Mouse (Mus musculus): ENCODE results near the gene Abi3. TPM values are rescaled to one million over a fixed set of nuclear protein-coding genes. Genes with fewer than 3 reads are reported as not detected.
A peak's percentile ranks its signal among the peaks of the same experiment; 100 is the strongest.

Gene Abi3
- polyA plus RNA-seq, 1 experiment: 1.1 TPM

- no peak for TF ChIP-seq POLR2A (IDR thresholded peaks at IDR 0.05; ENCODE audit: low read depth, low read length)
- peak; percentile 37; the same call in 1 of the 2 replicates for TF ChIP-seq CTCF (IDR thresholded peaks at IDR 0.05; ENCODE audit: borderline replicate concordance, insufficient read depth, low read length)
- Histone ChIP-seq H3K4me1 (ENCODE audit: control insufficient read depth, insufficient read depth, low read length) (no peaks in the 10 kb centered on the region), H3K27ac (ENCODE audit: insufficient read depth, low read length) (no peak overlapping the region), H3K4me3 (ENCODE audit: insufficient read depth, low read length) (no peak overlapping the region)
Observed at GRCm38 (mm10) chr11:95827464-95828085, 14.7 kb downstream of the Abi3 start.

DNA sequence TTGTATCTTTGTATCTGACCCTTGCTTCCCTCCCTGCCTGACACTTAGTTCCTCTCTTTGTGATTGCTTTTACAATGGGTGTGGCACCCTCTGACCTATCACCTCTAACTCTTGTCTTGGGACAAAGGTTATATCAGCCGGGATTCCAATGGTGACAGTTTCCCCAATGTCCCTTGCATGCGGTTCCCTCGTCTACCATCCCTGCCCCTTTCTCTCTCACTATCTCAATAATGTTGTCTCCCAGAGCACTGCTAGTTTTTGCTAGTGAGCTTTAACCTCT, 15.2 kb downstream of the Abi3 start:
- Histone ChIP-seq H3K27ac (ENCODE audit: insufficient read depth, low read length) (no peak overlapping the region), H3K4me3 (ENCODE audit: insufficient read depth, low read length) (no peak overlapping the region), H3K4me1 (ENCODE audit: control insufficient read depth, insufficient read depth, low read length) (no peaks in the 10 kb centered on the region)
- TF ChIP-seq CTCF (IDR thresholded peaks at IDR 0.05; ENCODE audit: borderline replicate concordance, insufficient read depth, low read length) (no peak), POLR2A (IDR thresholded peaks at IDR 0.05; ENCODE audit: low read depth, low read length) (no peak)

DNA sequence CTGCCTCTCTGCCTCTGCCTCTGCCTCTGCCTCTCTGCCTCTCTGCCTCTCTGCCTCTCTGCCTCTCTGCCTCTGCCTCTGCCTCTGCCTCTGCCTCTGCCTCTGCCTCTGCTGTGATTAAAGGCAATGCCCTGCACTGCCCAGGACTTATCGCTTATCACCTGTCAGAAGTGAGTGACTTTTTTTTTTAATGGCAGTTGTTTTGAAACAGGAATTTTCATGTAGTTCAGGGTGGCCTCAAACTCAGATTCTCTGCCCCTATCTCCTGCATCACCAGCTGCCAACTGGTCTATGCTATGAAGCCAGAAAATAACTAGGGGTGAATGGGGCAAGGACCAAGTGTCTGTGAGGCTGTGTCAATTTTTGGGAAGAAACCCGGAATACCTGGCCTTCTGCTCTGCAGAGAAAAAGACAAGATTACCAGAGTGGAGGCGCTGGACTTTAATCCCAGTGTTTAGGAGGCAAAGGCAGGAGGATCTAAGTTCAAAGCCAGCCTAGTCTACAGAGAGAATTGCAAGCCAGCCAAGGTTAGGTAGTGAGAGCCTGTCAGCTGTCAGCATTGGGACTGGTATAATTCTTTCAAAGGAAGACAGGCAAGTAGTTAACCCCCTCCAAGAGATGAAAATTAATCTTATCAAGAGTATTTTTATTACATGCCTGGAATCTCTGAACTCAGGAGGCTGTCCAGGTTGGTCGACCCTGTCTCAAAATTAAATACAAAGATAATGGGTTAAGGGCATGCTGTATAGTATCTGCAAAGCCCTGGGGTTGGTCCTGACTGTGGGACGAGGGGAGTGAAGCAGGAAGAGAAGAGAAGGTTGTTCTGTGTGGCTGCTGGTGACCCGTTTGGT, 15.7 kb downstream of the Abi3 start:
- Histone ChIP-seq H3K27ac (ENCODE audit: insufficient read depth, low read length) (no peak overlapping the region), H3K4me1 (ENCODE audit: control insufficient read depth, insufficient read depth, low read length) (no peaks in the 10 kb centered on the region), H3K4me3 (ENCODE audit: insufficient read depth, low read length) (no peak overlapping the region)
- no peak for TF ChIP-seq POLR2A (IDR thresholded peaks at IDR 0.05; ENCODE audit: low read depth, low read length)
- no peak for TF ChIP-seq CTCF (IDR thresholded peaks at IDR 0.05; ENCODE audit: borderline replicate concordance, insufficient read depth, low read length)

DNA sequence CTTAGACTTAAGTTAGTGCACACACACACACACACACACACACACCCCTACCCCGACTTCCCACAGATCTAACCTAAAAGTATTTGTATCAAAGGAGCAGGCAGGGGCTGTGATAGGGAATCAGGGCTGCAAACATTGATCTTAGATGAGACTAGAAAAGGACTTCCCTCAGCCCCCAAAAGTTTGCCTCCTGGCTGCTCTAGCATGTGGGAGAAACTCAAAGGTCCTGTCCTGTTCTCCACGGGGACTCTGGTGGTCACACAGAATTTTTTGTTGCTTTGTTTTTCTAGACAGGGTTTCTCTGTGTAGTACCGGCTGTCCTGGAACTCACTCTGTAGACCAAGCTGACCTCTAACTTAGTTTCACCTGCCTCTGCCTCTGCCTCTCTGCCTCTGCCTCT, 16.7 kb downstream of the Abi3 start:
- no peak overlapping the region for H3K4me3 ChIP-seq (ENCODE audit: insufficient read depth, low read length)
- TF ChIP-seq POLR2A (IDR thresholded peaks at IDR 0.05; ENCODE audit: low read depth, low read length) (no peak), CTCF (IDR thresholded peaks at IDR 0.05; ENCODE audit: borderline replicate concordance, insufficient read depth, low read length) (no peak)
- no peaks in the 10 kb centered on the region for H3K4me1 ChIP-seq (ENCODE audit: control insufficient read depth, insufficient read depth, low read length)
- H3K27ac ChIP-seq (ENCODE audit: insufficient read depth, low read length): no peak overlapping the region

DNA sequence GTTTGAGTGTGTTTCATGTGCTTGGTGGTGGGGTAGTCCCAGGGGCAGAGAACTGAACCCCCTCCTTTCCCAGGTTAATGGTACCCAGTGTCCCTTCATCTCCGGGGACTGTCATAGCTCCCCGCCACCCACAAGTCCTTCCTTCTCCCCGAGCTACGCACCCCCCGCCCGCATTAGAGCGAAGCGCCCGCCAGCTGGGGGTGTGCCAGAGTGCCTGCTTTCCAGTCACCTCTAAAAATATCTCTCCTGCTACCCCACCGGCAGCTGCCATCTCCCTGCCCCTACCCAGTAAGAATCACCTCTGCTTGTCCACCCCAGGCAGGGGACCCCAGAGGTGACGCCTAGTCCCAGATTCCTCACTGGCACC, 17.4 kb downstream of the Abi3 start:
- no peak for TF ChIP-seq POLR2A (IDR thresholded peaks at IDR 0.05; ENCODE audit: low read depth, low read length)
- H3K4me3 ChIP-seq (ENCODE audit: insufficient read depth, low read length): peak overlapping the region; percentile 58
- H3K4me1 ChIP-seq (ENCODE audit: control insufficient read depth, insufficient read depth, low read length): no peaks in the 10 kb centered on the region
- no peak overlapping the region for H3K27ac ChIP-seq (ENCODE audit: insufficient read depth, low read length)

DNA sequence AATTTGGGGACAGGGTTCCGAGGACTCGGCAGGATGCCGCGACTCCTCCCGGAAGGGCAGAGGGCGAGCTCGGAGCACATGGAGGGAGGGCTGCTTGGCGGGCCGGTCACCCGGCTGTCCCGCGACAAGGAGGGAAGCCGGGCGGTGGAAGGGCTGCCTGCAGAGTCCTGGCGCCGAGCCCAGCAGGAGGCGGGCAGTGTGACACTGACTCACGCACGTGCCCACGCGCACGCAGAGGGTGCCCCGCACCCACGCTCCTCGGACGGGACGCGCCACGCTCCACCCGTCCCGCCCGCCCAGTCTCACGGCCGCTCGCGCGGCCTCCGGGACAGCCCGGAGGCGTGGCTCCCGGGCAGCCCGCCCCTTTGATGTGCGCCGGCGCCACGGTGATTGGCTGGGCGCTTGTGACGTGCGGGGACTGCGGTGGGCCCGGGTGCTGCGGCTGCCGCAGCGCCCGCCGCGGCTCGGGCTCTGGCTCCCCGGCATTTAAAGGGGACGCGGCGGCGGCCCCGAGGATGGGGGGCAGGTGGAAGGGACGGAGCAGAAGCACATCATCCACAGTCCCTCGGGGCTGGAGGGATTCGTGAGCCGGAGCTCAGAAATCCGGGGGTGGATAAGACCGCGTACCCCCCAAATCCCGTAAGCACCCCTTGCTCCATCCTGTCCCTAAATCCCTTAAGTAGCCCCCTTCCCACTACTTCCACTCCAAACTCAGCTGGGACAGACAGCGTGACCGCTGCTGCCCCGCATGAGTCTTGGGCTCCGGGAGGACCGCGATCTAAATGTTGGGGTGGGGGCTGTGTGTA, 18.0 kb downstream of the Abi3 start, which contains the start of gene Phospho1:
Phospho1 (plus strand) TSS at position 429 of the 806 bp plus-strand sequence.
- H3K4me1 ChIP-seq (ENCODE audit: control insufficient read depth, insufficient read depth, low read length): no peaks in the 10 kb centered on the region
- TF ChIP-seq POLR2A (IDR thresholded peaks at IDR 0.05; ENCODE audit: low read depth, low read length) (peak; percentile 75), CTCF (IDR thresholded peaks at IDR 0.05; ENCODE audit: borderline replicate concordance, insufficient read depth, low read length) (no peak)
- H3K27ac ChIP-seq (ENCODE audit: insufficient read depth, low read length): no peak within 1 kb of the TSS
- H3K4me3 ChIP-seq (ENCODE audit: insufficient read depth, low read length): peak within 1 kb of the TSS; percentile 58

- Histone ChIP-seq H3K27ac (ENCODE audit: insufficient read depth, low read length) (no peak overlapping the region), H3K4me1 (ENCODE audit: control insufficient read depth, insufficient read depth, low read length) (no peaks in the 10 kb centered on the region), H3K4me3 (ENCODE audit: insufficient read depth, low read length) (no peak overlapping the region)
- TF ChIP-seq CTCF (IDR thresholded peaks at IDR 0.05; ENCODE audit: borderline replicate concordance, insufficient read depth, low read length) (no peak), POLR2A (IDR thresholded peaks at IDR 0.05; ENCODE audit: low read depth, low read length) (no peak)
Observed at GRCm38 (mm10) chr11:95822437-95822836, 19.8 kb downstream of the Abi3 start.

DNA sequence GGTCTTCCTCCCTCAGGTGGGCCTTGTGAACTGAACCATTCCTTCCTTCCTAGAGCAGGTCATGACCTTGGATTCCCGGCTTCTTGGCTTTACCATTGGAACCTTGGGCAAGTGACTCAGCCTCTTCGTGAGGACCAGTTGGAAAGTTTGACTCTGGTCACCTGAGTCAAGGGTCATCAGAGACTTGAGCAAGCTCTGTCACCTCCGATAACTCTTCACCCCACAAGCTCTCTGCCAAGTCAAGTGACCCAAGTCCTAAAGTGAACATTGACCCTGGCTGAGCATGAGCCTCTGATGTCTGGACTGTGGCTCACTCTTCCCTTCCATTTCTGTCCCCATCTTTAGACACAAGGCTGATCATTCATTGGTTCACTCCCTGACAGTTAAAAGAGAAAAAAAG, 20.8 kb downstream of the Abi3 start:
- TF ChIP-seq CTCF (IDR thresholded peaks at IDR 0.05; ENCODE audit: borderline replicate concordance, insufficient read depth, low read length) (no peak), POLR2A (IDR thresholded peaks at IDR 0.05; ENCODE audit: low read depth, low read length) (no peak)

DNA sequence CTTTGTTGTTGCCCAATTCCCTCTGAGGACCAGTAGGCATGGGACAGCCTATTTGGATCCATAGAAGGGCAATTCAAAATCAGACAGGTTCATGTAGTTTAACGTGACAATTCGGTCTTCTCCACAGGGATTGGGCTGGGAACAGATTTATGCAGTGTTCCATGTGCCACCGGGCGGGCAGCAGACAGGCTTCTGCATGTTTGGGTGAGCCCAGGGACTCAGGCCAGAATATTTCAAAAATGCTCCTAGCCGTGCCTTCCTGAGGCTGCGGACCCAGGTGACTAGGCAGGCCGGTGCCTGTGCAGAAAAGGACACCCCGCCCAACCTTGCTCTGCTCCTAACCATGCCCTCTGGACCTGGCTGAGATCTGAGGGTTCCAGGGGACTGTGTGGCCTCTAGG, 23.1 kb downstream of the Abi3 start:
- Histone ChIP-seq H3K27ac (ENCODE audit: insufficient read depth, low read length) (no peak overlapping the region), H3K4me1 (ENCODE audit: control insufficient read depth, insufficient read depth, low read length) (no peaks in the 10 kb centered on the region), H3K4me3 (ENCODE audit: insufficient read depth, low read length) (no peak overlapping the region)
- TF ChIP-seq POLR2A (IDR thresholded peaks at IDR 0.05; ENCODE audit: low read depth, low read length): no peak
- TF ChIP-seq CTCF (IDR thresholded peaks at IDR 0.05; ENCODE audit: borderline replicate concordance, insufficient read depth, low read length): no peak

More for the DNA sequence above, 20.8 kb downstream of the Abi3 start:
- Histone ChIP-seq H3K27ac (ENCODE audit: insufficient read depth, low read length) (no peak overlapping the region), H3K4me1 (ENCODE audit: control insufficient read depth, insufficient read depth, low read length) (no peaks in the 10 kb centered on the region), H3K4me3 (ENCODE audit: insufficient read depth, low read length) (no peak overlapping the region)

DNA sequence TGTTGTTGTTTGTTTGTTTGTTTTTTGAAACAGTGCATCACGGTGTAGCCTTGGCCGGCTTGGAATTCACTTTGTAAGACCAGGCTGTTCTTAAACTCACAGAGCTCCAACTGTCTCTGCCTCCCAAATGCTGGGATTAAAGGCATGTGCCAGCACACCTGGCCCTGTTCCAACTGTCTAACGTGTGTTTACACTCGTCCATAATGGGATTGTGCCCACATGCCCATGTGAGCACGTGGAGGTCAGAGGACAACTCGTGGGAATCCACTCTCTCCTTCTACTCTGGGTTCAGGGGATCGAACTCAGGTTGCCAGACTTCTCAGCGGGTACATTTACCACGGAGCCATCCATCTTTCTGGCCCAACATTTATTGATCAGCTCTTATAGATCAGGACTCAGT, 26.9 kb downstream of the Abi3 start:
- TF ChIP-seq CTCF (IDR thresholded peaks at IDR 0.05; ENCODE audit: borderline replicate concordance, insufficient read depth, low read length) (no peak), POLR2A (IDR thresholded peaks at IDR 0.05; ENCODE audit: low read depth, low read length) (no peak)
- Histone ChIP-seq H3K4me1 (ENCODE audit: control insufficient read depth, insufficient read depth, low read length) (no peaks in the 10 kb centered on the region), H3K4me3 (ENCODE audit: insufficient read depth, low read length) (no peak overlapping the region)

More for the DNA sequence above, 26.9 kb downstream of the Abi3 start:
- no peak overlapping the region for H3K27ac ChIP-seq (ENCODE audit: insufficient read depth, low read length)
